Mouse (Mus musculus) midbrain, embryonic 11.5 days (tissue): ENCODE measurements at regions not wholly inside any gene's neighbourhood (a gene's known extent, or its start where the extent isn't known, plus 50 kb on each side); places are given as distances from the start of the nearest gene placed in this dataset.

Source experiments
- ATAC-seq: fragments of 200-750 bp; cut with Nextera tagmentation; 2 replicates; pipeline ENCODE4 v1.8.0; 2017; ENCODE audit warnings: moderate TSS enrichment, moderate library complexity; ENCODE audit not compliant: low FRiP score
- DNase-seq: peaks from one replicate; pipeline ENCODE4 v3.0.0; 2015; ENCODE audit warnings: low spot score; ENCODE audit errors: missing footprints
- H3K27ac ChIP-seq: fragments of 300-500 bp; sonication (generic); 2 replicates; pipeline ENCODE4 v1.5.1; 2014; ENCODE audit warnings: low read depth, low read length
- H3K27me3 ChIP-seq: fragments of 300-500 bp; sonication (generic); 2 replicates; pipeline ENCODE4 v1.6.1; 2014; ENCODE audit warnings: mild to moderate bottlenecking, low read length, moderate library complexity, mixed read lengths; ENCODE audit not compliant: control insufficient read depth, insufficient read depth
- H3K36me3 ChIP-seq: fragments of 300-500 bp; sonication (generic); 2 replicates; pipeline ENCODE4 v1.6.1; 2014; ENCODE audit warnings: mild to moderate bottlenecking, low read length, moderate library complexity, mixed read lengths; ENCODE audit not compliant: control insufficient read depth, insufficient read depth
- H3K4me1 ChIP-seq: fragments of 300-500 bp; sonication (generic); 2 replicates; pipeline ENCODE4 v1.6.1; 2014; ENCODE audit warnings: low read length; ENCODE audit not compliant: control insufficient read depth, insufficient read depth
- H3K4me2 ChIP-seq: fragments of 300-500 bp; sonication (generic); 2 replicates; pipeline ENCODE4 v1.6.1; 2014; ENCODE audit warnings: mild to moderate bottlenecking, moderate library complexity
- H3K4me3 ChIP-seq: fragments of 300-500 bp; sonication (generic); 2 replicates; pipeline ENCODE4 v1.5.1; 2014; ENCODE audit warnings: low read depth, low read length
- H3K9ac ChIP-seq: fragments of 300-500 bp; sonication (generic); 2 replicates; pipeline ENCODE4 v1.6.1; 2014; ENCODE audit warnings: low read length
- H3K9me3 ChIP-seq: fragments of 300-500 bp; sonication (generic); 2 replicates; pipeline ENCODE4 v1.6.1; 2016; ENCODE audit warnings: low read length; ENCODE audit not compliant: control insufficient read depth
- WGBS: fragments of 180-500 bp; shearing (Covaris S2); extraction: QIAGEN DNeasy Blood & Tissue Kit; methylation state at CpG from one replicate; pipeline ENCODE4 v1.1.7; 2014; 5-methylcytosine and 5-hydroxymethylcytosine counted together

- ATAC-seq (no peak), DNase-seq (no peak)
- Histone ChIP-seq H3K36me3 (no peaks in the 10 kb centered on the region), H3K9ac (no peak overlapping the region), H3K4me2 (no peak overlapping the region), H3K9me3 (no peaks in the 10 kb centered on the region), H3K4me1 (no peaks in the 10 kb centered on the region), H3K4me3 (no peak overlapping the region), H3K27me3 (no peaks in the 10 kb centered on the region), H3K27ac (no peak overlapping the region)
- 83% methylated on average over 2 of the region's 2 CpGs for WGBS
These were observed 94.9 kb upstream of the H2al1a start for GRCm38 (mm10) chrX:11204135-11204534.

- DNase-seq, result no peak
These were observed 89.2 kb upstream of the H2al1a start for GRCm38 (mm10) chrX:11209895-11210294.

GRCm38 (mm10) chrX:11212811-11213210 is 86.2 kb upstream of the H2al1a start:
- WGBS, result 80% methylated on average over 1 of the region's 1 CpGs
- Histone ChIP-seq H3K4me3 (no peak overlapping the region), H3K36me3 (no peaks in the 10 kb centered on the region), H3K4me2 (no peak overlapping the region), H3K9ac (no peak overlapping the region), H3K27me3 (no peaks in the 10 kb centered on the region), H3K4me1 (no peaks in the 10 kb centered on the region), H3K9me3 (no peaks in the 10 kb centered on the region), H3K27ac (no peak overlapping the region)
- ATAC-seq (no peak), DNase-seq (no peak)

More at GRCm38 (mm10) chrX:11209895-11210294, 89.2 kb upstream of the H2al1a start:
- Histone ChIP-seq H3K4me2 (no peak overlapping the region), H3K36me3 (no peaks in the 10 kb centered on the region), H3K27ac (no peak overlapping the region), H3K4me1 (no peaks in the 10 kb centered on the region), H3K4me3 (no peak overlapping the region), H3K9ac (no peak overlapping the region), H3K9me3 (no peaks in the 10 kb centered on the region), H3K27me3 (no peaks in the 10 kb centered on the region)
- WGBS, result 85% methylated on average over 5 of the region's 5 CpGs
- ATAC-seq, result no peak

- WGBS, result 64% methylated on average over 3 of the region's 3 CpGs
- H3K4me2 ChIP-seq, result no peak overlapping the region
- H3K9me3 ChIP-seq, result no peaks in the 10 kb centered on the region
- no peak for DNase-seq
- no peaks in the 10 kb centered on the region for H3K36me3 ChIP-seq
- H3K9ac ChIP-seq, result no peak overlapping the region
- H3K27ac ChIP-seq, result no peak overlapping the region
- H3K27me3 ChIP-seq, result no peaks in the 10 kb centered on the region
- H3K4me3 ChIP-seq, result no peak overlapping the region
- no peaks in the 10 kb centered on the region for H3K4me1 ChIP-seq
- no peak for ATAC-seq
These were observed 85.6 kb upstream of the H2al1a start for GRCm38 (mm10) chrX:11213492-11213891.

GRCm38 (mm10) chrX:11239066-11239465 is 60.0 kb upstream of the H2al1a start:
- H3K9me3 ChIP-seq, result no peaks in the 10 kb centered on the region
- 87% methylated on average over 1 of the region's 1 CpGs for WGBS

GRCm38 (mm10) chrX:11245576-11245975 is 53.5 kb upstream of the H2al1a start:
- no peak for ATAC-seq
- H3K4me1 ChIP-seq, result no peaks in the 10 kb centered on the region
- no peak overlapping the region for H3K9ac ChIP-seq
- H3K4me3 ChIP-seq, result no peak overlapping the region
- no peaks in the 10 kb centered on the region for H3K36me3 ChIP-seq
- no peak overlapping the region for H3K4me2 ChIP-seq
- DNase-seq, result no peak
- H3K27me3 ChIP-seq, result no peaks in the 10 kb centered on the region
- no peak overlapping the region for H3K27ac ChIP-seq
- H3K9me3 ChIP-seq, result no peaks in the 10 kb centered on the region
- WGBS, result 92% methylated on average over 3 of the region's 3 CpGs

More at GRCm38 (mm10) chrX:11239066-11239465, 60.0 kb upstream of the H2al1a start:
- DNase-seq (no peak), ATAC-seq (no peak)
- Histone ChIP-seq H3K27ac (no peak overlapping the region), H3K27me3 (no peaks in the 10 kb centered on the region), H3K4me3 (no peak overlapping the region), H3K4me1 (no peaks in the 10 kb centered on the region), H3K9ac (no peak overlapping the region), H3K4me2 (no peak overlapping the region), H3K36me3 (no peaks in the 10 kb centered on the region)
